Mouse (Mus musculus): ENCODE data around the gene Mief1.

Mief1 gene

DNA sequence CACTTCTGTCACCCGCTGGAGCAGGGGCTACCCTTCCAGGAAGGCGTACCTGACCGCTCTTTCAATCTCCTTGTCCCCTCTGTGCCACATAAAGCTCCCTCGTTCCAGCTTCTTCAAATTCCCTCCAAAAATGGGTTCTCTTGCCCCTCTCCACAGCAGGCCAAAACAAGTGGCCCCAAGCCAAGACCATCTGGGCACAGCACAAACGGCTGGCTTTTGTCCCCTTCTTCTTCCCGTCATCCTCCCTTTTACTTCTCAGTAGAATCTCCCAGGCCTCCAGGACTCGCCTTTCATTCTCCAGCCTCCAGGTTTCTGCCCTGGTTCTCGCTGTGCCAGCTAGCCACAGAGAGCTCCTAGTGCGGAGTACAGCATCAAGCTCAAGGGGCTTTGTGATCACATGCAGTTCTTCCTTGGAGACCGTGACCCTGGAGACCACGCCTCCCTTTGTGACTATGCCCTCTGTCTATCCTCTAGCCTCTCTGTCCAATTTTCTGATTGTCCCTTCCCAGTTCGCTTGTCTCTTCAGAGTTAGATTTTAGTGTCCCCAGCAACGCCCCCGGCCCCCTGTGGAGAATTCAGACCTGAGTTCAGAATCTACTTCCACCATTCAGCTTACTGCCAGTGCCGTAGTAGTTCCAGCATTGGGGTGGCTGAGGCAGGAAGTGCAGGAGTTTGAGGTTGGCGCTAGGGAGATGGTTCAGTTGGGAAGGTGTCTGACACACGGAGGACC lies 5.6 kb upstream of the Mief1 start:
- no peak for DNase-seq (ENCODE audit: low read depth, low spot score)

DNA sequence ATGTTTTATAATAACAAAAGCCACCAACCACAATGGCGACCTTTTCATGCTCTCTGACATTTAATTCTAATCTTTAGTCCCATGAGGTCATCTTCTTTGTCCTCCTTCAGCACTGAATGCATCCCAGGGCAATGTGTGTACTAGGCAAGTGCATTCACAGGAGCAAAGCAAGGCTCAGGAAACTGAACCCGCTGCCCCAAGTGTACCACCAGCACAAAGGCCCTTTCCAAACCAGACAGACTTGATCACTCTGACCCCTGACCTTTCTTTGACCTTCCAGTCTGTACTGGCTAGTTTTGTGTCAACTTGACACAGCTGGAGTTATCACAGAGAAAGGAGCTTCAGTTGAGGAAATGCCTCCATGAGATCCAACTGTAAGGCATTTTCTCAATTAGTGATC lies 1.5 kb upstream of the Mief1 start:
- no peak for DNase-seq (ENCODE audit: low read depth, low spot score)

DNA sequence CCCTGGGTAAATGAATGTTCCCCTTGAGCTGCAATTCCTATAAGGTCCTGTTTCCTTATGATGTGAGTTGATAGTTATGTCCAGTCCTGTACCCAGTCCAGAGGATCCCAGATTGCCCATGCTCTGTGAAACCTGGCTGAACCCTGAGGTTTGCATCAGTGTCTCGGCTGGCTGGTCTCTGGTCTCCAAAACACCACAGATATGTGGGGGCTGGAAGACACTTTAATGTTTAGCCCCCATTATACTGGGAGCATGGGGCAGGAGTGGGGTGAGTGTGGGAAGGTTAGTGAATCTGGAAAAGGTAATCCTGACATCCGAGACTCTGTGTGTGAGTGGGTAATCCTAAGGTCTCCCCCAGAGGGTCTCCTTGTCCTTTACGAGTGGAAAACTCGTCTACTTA lies 765 bp upstream of the Mief1 start:
- DNase-seq (ENCODE audit: low read depth, low spot score) = no peak

DNA sequence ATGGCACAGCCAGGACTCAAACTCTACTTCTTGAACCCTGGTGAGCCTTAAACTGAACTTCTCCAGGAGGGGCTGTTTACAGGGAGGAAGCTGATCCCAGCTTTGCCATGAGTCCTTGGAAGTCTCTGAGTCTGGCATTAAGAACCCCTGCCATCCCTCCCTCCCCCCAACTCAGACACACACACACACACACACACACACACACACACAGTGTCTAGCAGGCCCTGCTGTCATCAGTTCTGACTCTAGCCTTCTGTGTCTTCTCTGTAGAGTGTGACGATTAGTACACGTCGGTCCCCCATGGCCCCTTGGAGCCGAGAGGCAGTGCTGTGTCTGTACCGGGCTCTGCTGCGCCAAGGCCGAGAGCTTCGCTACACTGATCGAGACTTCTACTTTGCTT lies 1.7 kb downstream of the Mief1 start, which contains the start of gene AC140267.1:
TSS of gene AC140267.1 (plus strand) at position 301 of the 400 bp plus-strand sequence.
- DNase-seq (ENCODE audit: low read depth, low spot score) = no peak

DNA sequence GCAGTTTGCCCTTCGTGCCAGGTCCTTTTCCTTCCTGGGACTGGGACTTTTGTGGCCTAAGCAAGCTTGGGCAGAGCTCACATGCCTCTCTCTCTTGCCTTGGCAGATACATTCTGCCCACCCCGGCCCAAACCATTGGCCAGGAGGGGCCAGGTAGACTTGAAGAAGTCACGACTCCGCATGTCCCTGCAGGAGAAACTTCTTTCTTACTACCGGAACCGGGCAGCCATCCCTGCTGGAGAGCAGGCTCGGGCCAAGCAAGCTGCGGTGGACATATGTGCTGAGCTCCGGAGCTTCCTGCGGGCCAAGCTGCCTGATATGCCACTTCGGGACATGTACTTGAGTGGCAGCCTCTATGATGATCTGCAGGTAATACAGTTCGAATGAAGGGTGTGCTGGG lies 14.3 kb downstream of the Mief1 start:
- DNase-seq (ENCODE audit: low read depth, low spot score) = no peak

DNA sequence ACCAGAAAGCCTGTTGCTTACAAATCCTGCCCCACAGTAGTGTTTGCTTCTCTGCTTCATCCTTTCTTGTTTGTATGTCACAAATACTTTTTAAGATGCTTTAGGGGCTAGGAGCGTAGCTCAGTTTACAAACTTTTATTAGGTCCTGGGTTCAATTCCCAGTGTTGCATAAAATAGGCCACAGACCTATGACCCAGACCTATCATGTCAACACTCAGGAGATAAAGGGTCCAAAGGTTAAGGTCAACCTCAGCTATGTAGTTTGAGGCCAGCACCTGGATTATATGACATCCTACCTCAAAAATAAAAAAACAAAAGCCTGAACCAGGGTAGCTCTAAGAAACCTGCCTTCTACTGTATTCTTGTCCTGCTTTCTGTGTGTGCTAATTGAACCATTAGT lies 14.8 kb downstream of the Mief1 start:
- DNase-seq (ENCODE audit: low read depth, low spot score) = no peak

DNA sequence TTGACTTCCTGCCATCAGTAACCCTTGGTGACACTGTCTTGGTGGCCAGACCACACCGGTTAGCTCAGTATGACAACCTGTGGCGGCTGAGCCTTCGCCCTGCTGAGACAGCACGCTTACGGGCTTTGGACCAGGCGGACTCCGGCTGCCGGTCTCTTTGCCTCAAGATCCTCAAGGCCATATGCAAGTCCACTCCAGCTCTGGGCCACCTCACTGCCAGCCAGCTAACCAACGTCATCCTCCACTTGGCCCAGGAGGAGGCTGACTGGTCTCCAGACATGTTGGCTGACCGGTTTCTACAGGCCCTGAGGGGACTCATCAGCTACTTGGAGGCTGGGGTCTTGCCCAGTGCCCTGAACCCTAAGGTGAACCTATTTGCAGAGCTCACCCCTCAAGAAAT lies 15.9 kb downstream of the Mief1 start:
- DNase-seq (ENCODE audit: low read depth, low spot score) = no peak

DNA sequence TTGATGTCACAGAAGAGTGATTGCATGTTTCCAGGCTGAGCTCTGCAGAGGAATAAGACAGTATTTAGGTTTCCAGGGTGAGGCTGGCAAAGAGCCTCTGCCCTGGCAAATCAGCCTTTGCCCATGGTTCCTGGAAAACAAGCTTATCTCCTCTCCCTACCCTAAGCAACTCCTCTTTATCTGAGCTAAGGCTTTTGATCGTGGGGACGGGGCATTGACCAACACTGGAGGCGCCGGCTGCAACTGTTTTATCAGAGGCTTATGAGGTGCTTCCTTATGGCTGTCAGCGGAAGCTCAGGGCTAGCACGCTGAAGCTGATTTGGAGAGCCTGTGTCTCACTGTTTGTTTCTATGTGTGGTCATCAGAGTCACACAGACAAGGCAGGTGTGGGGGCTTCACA lies 16.8 kb downstream of the Mief1 start:
- DNase-seq (ENCODE audit: low read depth, low spot score) = no peak

DNA sequence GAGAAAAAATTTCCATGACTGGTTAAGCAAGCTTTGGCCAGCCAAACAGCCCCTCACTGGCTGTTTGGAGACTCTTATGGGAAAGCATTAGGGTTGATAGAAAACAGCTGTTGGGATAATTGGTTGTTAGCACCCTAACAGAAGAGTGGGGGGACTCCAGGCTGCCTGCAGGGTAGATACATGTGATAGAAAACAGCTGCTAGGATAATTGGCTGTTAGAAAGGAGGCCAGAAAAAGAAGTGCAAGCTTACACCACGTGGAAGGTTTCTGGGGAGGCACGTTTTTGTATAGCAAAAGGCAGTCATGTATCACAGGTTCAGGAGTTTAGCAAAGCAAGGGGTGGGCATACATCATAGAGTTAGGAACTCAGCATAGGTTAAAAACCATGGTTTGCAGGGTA lies 19.7 kb downstream of the Mief1 start:
- no peak for DNase-seq (ENCODE audit: low read depth, low spot score)

DNA sequence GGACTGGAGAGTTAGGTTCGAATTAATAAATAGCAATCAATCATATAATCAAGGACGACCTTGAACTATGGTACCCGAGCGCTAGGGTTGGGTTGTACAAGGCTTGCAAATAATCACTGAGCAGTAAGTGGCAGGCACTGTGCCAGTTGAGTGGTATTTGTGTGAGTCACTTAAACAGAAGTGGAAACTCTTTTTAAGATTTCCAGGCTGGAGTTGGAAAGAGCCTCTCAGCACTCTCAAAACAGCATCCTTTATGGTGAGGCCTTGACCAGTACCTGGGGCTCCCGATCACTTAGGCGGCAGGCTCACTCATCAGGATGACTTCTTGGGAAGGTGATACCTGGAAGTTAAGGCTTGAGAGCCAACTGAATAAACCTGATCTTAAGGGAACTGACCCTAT lies 20.4 kb downstream of the Mief1 start:
- no peak for DNase-seq (ENCODE audit: low read depth, low spot score)

DNA sequence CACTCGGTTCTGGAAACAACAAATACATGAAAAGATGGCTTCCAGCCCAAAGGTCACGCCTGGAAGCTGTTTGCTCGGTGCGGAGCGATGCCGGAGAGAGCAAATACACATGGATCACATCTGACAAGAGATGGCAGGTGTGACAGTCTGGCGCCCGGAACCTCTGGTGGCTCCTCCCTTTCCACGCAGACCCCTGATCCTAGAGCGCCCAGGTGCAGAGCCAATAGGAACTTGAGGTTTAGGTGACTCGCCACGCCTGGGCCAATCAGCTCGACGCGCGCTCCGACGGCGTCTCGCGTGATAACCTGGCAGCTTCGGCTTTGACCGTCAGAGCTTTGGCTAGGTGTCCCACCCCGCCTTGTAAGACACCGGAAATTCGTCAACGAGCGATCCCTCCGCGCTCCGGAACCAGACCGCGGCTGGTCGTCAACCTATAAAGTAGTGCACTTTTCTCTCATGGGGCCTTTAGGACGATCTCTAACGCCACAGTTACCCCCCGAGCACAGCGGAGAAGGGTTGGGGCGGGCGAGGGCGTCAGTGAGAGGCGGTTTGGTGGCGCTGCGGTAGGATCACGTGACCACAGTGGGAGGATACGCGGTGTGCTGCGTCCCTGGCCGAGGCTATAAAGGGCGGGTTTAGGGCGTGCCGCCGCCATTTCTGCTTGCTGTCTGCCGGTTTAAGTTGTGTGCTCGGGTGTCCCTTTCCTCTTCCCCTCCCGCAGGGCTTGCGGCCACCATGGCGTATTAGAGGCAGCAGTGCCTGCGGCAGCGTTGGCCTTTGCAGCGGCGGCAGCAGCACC lies 21.2 kb downstream of the Mief1 start, which contains the start of gene Atf4:
TSS of gene Atf4 (plus strand) at position 338 of the 799 bp plus-strand sequence.
- peak; percentile 100 for DNase-seq (ENCODE audit: low read depth, low spot score)

DNA sequence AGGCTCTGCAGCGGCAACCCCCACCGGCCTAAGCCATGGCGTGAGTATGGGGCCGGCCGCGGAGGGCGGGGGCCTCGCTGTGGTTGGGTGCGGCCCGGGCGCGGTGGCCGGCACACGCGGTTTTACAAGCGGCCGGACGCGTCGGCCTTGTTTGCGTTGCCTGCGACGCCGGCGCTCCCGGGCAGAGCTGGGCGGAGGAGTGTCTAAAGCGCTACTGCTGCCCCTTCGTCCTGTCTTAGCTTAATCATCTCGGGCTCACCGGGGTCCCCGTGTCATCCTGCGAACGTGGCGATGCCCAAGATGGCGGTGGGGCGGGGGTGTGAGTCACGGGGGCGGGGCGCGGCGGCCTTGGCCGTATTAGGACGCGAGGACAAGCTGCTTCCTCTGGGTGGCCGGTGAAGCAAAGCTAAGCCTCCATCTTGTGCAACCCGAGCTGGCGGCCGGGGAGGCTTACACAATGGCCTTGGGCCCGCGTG lies 21.9 kb downstream of the Mief1 start:
- no peak for DNase-seq (ENCODE audit: low read depth, low spot score)

DNA sequence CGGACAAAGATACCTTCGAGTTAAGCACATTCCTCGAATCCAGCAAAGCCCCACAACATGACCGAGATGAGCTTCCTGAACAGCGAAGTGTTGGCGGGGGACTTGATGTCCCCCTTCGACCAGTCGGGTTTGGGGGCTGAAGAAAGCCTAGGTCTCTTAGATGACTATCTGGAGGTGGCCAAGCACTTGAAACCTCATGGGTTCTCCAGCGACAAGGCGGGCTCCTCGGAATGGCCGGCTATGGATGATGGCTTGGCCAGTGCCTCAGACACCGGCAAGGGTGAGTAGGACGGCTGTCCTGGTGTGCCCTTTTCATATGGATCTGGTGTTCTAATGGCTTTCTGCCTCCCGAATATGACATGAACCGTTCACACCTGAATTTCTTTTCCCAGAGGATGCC lies 22.4 kb downstream of the Mief1 start:
- DNase-seq (ENCODE audit: low read depth, low spot score) = no peak

DNA sequence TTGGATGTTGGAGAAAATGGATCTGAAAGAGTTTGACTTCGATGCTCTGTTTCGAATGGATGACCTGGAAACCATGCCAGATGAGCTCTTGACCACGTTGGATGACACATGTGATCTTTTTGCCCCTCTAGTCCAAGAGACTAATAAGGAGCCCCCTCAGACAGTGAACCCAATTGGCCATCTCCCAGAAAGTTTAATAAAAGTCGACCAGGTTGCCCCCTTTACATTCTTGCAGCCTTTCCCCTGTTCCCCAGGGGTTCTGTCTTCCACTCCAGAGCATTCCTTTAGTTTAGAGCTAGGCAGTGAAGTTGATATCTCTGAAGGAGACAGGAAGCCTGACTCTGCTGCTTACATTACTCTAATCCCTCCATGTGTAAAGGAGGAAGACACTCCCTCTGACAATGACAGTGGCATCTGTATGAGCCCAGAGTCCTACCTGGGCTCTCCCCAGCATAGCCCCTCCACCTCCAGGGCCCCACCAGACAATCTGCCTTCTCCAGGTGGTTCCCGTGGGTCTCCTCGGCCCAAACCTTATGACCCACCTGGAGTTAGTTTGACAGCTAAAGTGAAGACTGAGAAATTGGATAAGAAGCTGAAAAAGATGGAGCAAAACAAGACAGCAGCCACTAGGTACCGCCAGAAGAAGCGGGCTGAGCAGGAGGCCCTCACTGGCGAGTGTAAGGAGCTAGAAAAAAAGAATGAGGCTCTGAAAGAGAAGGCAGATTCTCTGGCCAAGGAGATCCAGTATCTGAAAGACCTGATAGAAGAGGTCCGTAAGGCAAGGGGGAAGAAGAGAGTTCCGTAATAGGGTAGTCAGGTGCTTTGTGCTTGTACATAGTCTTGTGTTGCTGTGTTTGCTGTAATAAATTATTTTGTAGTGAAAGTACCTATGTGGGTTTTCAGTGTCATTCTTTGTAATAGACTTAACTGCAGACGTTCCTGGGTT lies 23.1 kb downstream of the Mief1 start:
- no peak for DNase-seq (ENCODE audit: low read depth, low spot score)

DNA sequence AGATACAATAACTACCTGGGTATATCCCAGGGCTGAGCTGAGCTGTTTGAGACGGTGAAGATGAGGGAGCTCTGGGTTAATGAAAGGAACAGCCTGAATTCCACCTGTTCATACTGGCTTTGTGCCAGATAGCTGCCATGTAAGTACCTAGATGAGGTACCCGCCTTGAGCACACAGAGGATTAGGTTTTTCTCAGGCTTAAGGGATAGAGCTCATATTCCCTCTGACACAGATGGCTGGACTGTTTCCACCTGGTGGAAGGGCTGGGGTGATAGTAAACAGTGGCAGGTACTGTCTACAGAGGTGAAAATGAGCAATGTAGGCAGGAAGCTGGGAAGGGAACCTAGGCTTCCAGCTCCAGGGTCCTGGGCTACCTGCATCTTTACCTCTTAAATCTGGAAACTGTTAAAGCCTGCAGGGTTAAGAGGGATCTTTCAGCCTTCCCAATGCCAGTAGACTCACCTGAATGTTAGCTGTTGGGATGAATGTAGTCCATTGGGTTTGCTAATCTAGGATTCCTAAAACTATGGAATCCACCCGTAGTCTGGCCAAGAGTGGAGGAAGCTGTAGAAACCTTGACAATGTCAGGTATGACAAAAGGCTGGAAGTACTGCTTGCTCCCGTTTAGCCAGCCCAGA lies 23.9 kb downstream of the Mief1 start:
- no peak for DNase-seq (ENCODE audit: low read depth, low spot score)

DNA sequence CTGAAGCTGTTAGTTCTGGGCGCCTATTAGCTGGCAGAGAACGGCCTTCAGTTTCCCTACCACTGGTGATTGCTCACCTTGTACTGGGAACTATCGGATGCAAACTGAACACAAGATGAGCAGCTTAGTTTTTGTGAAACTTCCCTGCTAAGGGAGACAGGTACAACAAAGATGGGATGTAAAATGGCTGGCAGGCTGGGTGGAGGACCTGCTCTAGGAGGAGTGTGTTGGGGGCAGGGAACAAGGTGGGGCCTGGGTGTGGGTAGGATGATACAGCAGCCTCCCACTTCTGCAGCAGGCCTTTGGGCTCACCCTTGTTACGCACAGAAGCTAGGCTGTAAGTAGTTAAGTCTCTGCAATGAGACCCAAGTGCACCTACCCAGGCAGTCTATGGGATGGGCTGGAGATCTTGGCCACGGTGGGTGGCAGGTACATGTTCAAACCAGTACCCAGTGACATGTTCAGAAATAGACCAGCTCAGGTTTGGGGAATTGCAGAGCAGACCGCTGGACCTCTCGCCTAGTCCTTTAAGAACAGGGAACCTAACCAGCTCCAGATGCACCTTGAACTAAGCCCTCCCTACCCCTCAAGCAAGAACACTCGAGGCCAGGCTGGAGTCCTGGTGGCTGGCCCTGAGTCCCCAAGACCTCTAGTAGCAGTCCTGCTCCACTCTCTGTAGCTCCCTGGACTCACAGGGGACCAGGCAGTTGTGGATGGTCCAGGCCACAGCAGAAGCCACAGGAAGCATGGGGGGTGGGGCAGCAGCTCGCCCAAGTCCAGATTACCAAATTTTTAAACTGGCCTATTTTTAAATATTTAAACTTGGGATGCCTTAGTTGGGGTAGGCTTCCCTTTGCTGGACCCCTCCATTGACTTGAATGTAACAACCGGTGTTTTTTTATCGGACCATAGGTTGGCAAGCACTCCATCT lies 24.7 kb downstream of the Mief1 start:
- no peak for DNase-seq (ENCODE audit: low read depth, low spot score)

DNA sequence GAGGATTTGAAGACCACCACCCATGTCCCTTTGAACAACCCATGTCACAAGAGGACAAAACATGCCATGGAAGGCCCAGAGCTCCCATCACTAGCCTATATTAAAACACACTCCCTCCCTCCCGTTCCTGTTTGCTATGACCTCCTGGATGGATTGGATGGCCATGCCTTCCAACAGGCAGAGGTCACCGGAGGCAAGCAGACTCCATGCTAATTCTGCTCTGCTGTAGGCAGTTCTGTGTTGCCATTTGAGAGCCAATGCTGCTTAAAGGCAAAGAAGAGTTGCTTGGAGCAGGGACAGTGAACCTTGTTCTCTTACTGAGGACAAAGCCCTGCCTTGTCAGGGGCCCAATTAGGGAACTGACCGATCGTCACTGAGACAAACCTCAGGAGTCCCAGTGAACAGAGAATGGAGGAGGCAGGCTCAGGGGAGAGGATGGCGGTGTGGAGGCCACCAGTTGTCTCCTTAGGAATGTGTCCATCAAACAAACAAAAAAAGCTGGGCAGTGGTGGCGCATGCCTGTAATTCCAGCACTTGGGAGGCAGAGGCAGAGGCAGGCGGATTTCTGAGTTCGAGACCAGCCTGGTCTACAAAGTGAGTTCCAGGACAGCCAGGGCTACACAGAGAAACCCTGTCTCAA lies 25.7 kb downstream of the Mief1 start:
- no peak for DNase-seq (ENCODE audit: low read depth, low spot score)

DNA sequence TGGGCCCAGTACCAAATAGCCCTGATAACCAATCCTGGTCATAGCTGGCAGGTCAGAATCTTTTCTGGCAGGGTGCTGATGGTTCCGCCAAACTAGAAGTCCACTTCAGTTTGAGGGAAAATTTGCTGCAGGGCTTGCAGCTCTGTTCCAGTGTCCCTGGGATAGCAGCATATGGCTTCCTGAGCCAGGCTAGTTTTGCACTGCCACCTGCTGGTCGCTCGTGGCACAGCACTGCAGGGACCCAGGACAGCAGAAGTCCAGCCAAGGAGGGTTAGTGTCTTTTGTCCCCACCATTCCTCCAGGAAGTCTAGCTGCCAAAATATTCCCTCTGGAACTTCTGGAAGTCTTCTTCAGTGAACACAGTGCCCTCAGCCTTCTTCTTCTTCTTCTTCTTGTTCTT lies 26.9 kb downstream of the Mief1 start:
- DNase-seq (ENCODE audit: low read depth, low spot score) = no peak

DNA sequence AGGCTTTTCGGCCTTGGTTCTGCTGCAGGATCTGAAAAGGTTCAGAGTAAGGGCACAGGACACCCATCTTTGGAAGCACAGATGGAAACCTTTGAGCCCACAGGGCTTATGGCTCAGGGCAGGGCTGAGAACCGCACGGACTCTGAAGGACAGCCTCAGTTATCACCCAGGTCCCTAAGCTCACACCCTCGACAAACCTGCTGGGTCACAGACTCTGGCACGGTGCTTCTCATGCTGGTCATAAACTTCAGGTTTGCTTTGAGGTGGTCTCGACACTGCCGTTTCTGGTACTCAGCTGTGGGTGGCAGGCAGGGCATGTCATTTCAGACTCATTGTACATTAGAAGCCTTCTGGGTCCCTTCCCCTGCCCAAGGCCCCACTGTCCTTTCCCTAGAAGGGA lies 27.3 kb downstream of the Mief1 start:
- no peak for DNase-seq (ENCODE audit: low read depth, low spot score)
